Mouse (Mus musculus) neural tube, embryonic 13.5 days (tissue): ENCODE results near the gene Vmn1r29. TPM values are rescaled to one million over a fixed set of nuclear protein-coding genes. Genes with fewer than 3 reads are reported as not detected.
"Not testable (repeated sequence)": the region's sequence is repeated elsewhere in the genome, so short reads cannot be mapped to it uniquely, and the experiment has no call there.

ENCODE experiments used
- ATAC-seq: fragments of 200-750 bp; cut with Nextera tagmentation; 2 replicates; pipeline ENCODE4 v1.8.0; 2017; ENCODE audit warnings: low read depth, mild to moderate bottlenecking, moderate TSS enrichment, moderate library complexity
- H3K27ac ChIP-seq: fragments of 300-500 bp; sonication (generic); replicated peaks from 2 replicates; pipeline ENCODE4 v1.5.1; 2015; ENCODE audit warnings: moderate library complexity, mild to moderate bottlenecking, inconsistent platforms
- H3K27me3 ChIP-seq: fragments of 300-500 bp; sonication (generic); 2 replicates; pipeline ENCODE4 v1.6.1; 2015; ENCODE audit warnings: mild to moderate bottlenecking, inconsistent platforms
- H3K36me3 ChIP-seq: fragments of 300-500 bp; sonication (generic); 2 replicates; pipeline ENCODE4 v1.6.1; 2015; ENCODE audit warnings: mild to moderate bottlenecking, inconsistent platforms
- H3K4me1 ChIP-seq: fragments of 300-500 bp; sonication (generic); replicated peaks from 2 replicates; pipeline ENCODE4 v1.6.1; 2015; ENCODE audit warnings: inconsistent platforms
- H3K4me2 ChIP-seq: fragments of 300-500 bp; sonication (generic); 2 replicates; pipeline ENCODE4 v1.6.1; 2015; ENCODE audit warnings: inconsistent platforms, mild to moderate bottlenecking, moderate library complexity
- H3K4me3 ChIP-seq: fragments of 300-500 bp; sonication (generic); 2 replicates; pipeline ENCODE4 v1.5.1; 2015; ENCODE audit warnings: mild to moderate bottlenecking, inconsistent platforms
- H3K9ac ChIP-seq: fragments of 300-500 bp; sonication (generic); 2 replicates; pipeline ENCODE4 v1.6.1; 2015; ENCODE audit warnings: moderate library complexity, mild to moderate bottlenecking, inconsistent platforms
- H3K9me3 ChIP-seq: fragments of 300-500 bp; sonication (generic); 2 replicates; pipeline ENCODE4 v1.6.1; 2016; ENCODE audit warnings: inconsistent platforms
- WGBS: fragments of 180-500 bp; shearing (Covaris S2); methylation state at CpG from one replicate; pipeline ENCODE4 v1.1.7; 2015; 5-methylcytosine and 5-hydroxymethylcytosine counted together
- polyA plus RNA-seq: library from polyadenylated mRNA; unstranded; fragments of >200 nt; fragmentation: Nextera tagmentation; extraction: Ambion mirVana; gene quantifications from 2 replicates; pipeline ENCODE4 v1.2.1, GENCODE M21; 2015

Gene Vmn1r29
- not detected in 2 replicates for polyA plus RNA-seq

- Histone ChIP-seq H3K36me3 (no peaks in the 10 kb centered on the region), H3K27me3 (no peaks in the 10 kb centered on the region), H3K4me3 (no peak within 1 kb of the TSS), H3K4me1 (no peaks in the 10 kb centered on the region), H3K9ac (no peak within 1 kb of the TSS), H3K4me2 (no peak within 1 kb of the TSS), H3K27ac (no peak within 1 kb of the TSS), H3K9me3 (no peaks in the 10 kb centered on the region)
- no peak for ATAC-seq
Measured at GRCm38 (mm10) chr6:58301249-58301648, at the start of gene Vmn1r29. Gene Vmn1r29 (plus strand): TSS chr6:58301549.

- ATAC-seq, result no peak
- Histone ChIP-seq H3K27me3 (no peaks in the 10 kb centered on the region), H3K36me3 (no peaks in the 10 kb centered on the region), H3K27ac (no peak within 1 kb of the TSS), H3K4me1 (no peaks in the 10 kb centered on the region), H3K9ac (no peak within 1 kb of the TSS), H3K4me2 (no peak within 1 kb of the TSS), H3K4me3 (no peak within 1 kb of the TSS), H3K9me3 (no peaks in the 10 kb centered on the region)
- WGBS, result 84% methylated on average over 1 of the region's 1 CpGs
Measured at GRCm38 (mm10) chr6:58261737-58262136, 39.6 kb upstream of the Vmn1r29 start, which contains the start of gene Vmn1r28. Gene Vmn1r28 (plus strand): TSS chr6:58262037.

DNA sequence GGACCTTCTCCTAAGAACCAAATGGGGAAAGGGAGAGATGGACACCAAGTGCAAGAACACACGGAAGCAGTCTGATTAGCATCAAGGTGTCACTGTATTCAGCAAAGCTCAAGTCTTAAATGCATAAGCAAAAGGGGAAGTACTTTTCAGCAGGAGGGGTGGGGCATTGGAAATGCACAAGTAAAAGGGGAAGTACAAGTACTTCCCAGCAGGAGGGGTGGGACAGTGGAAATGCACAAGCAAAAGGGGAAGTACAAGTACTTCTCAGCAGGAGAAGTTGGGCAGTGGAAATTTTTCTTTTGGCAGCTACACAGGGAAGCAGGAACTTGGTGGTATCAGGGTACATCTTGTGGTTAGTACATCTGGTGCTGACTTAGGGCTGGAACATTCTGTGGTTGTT lies 21.7 kb upstream of the Vmn1r29 start:
- H3K36me3 ChIP-seq, H3K4me1 ChIP-seq, H3K4me3 ChIP-seq, H3K4me2 ChIP-seq, H3K9me3 ChIP-seq, H3K27me3 ChIP-seq, H3K9ac ChIP-seq, ATAC-seq, H3K27ac ChIP-seq: not testable (repeated sequence)
- WGBS, result 97% methylated on average over 1 of the region's 1 CpGs

- no peak overlapping the region for H3K4me3 ChIP-seq
- no peak overlapping the region for H3K4me2 ChIP-seq
- H3K9ac ChIP-seq, result no peak overlapping the region
- 67% methylated on average over 2 of the region's 2 CpGs for WGBS
- H3K27me3 ChIP-seq, result no peaks in the 10 kb centered on the region
- H3K27ac ChIP-seq, result no peak overlapping the region
- ATAC-seq, result no peak
- no peaks in the 10 kb centered on the region for H3K9me3 ChIP-seq
- H3K4me1 ChIP-seq, result no peaks in the 10 kb centered on the region
- no peaks in the 10 kb centered on the region for H3K36me3 ChIP-seq
Measured at GRCm38 (mm10) chr6:58292201-58292600, 9.1 kb upstream of the Vmn1r29 start.

GRCm38 (mm10) chr6:58298511-58298910 lies 2.8 kb upstream of the Vmn1r29 start:
- H3K4me2 ChIP-seq, H3K4me1 ChIP-seq: not testable (repeated sequence)

GRCm38 (mm10) chr6:58330686-58331085 lies 29.3 kb downstream of the Vmn1r29 start:
- H3K36me3 ChIP-seq, H3K27me3 ChIP-seq, H3K4me3 ChIP-seq, H3K4me2 ChIP-seq, H3K27ac ChIP-seq, H3K9me3 ChIP-seq, H3K4me1 ChIP-seq, ATAC-seq, H3K9ac ChIP-seq: not testable (repeated sequence)
- 80% methylated on average over 17 of the region's 17 CpGs for WGBS

More at GRCm38 (mm10) chr6:58298511-58298910, 2.8 kb upstream of the Vmn1r29 start:
- not testable (repeated sequence) for H3K9me3 ChIP-seq, H3K27ac ChIP-seq, H3K27me3 ChIP-seq, ATAC-seq, H3K36me3 ChIP-seq, H3K4me3 ChIP-seq, H3K9ac ChIP-seq
- 86% methylated on average over 19 of the region's 19 CpGs for WGBS

Other genes with a start within 250 kb of the Vmn1r29 start
- not detected in 2 replicates for gene Vmn1r27, start 82.7 kb upstream of the Vmn1r29 start, polyA plus RNA-seq
- not detected in 2 replicates for gene Vmn1r28, start 39.5 kb upstream of the Vmn1r29 start, polyA plus RNA-seq
- not detected in 2 replicates for gene Vmn1r30, start 141.8 kb downstream of the Vmn1r29 start, polyA plus RNA-seq
- gene Vmn1r31, start 173.8 kb downstream of the Vmn1r29 start, polyA plus RNA-seq, result not detected in 2 replicates